Mouse (Mus musculus) embryonic facial prominence, embryonic 12.5 days (tissue): ENCODE measurements around the gene Plaur. TPM values are rescaled to one million over a fixed set of nuclear protein-coding genes. Genes with fewer than 3 reads are reported as not detected.
"Not testable (repeated sequence)": the region's sequence is repeated elsewhere in the genome, so short reads cannot be mapped to it uniquely, and the experiment has no call there.

ENCODE experiments used
- ATAC-seq: fragments of 200-750 bp; cut with Nextera tagmentation; 2 replicates; pipeline ENCODE4 v1.8.0; 2017; ENCODE audit not compliant: insufficient number of reproducible peaks, insufficient read depth, low FRiP score, low TSS enrichment
- H3K27ac ChIP-seq: fragments of 300-500 bp; sonication (generic); 2 replicates; pipeline ENCODE4 v1.5.1; 2016; ENCODE audit warnings: mild to moderate bottlenecking
- H3K27me3 ChIP-seq: fragments of 300-500 bp; sonication (generic); 2 replicates; pipeline ENCODE4 v1.6.1; 2016; ENCODE audit warnings: mild to moderate bottlenecking, moderate library complexity
- H3K36me3 ChIP-seq: fragments of 300-500 bp; sonication (generic); 2 replicates; pipeline ENCODE4 v1.6.1; 2016; ENCODE audit warnings: mild to moderate bottlenecking
- H3K4me1 ChIP-seq: fragments of 300-500 bp; sonication (generic); 2 replicates; pipeline ENCODE4 v1.6.1; 2016
- H3K4me2 ChIP-seq: fragments of 300-500 bp; sonication (generic); replicated peaks from 2 replicates; pipeline ENCODE4 v1.6.1; 2016; ENCODE audit warnings: mild to moderate bottlenecking, moderate library complexity
- H3K4me3 ChIP-seq: fragments of 300-500 bp; sonication (generic); 2 replicates; pipeline ENCODE4 v1.5.1; 2016; ENCODE audit warnings: mild to moderate bottlenecking
- H3K9ac ChIP-seq: fragments of 300-500 bp; sonication (generic); 2 replicates; pipeline ENCODE4 v1.6.1; 2016; ENCODE audit warnings: mild to moderate bottlenecking, moderate library complexity
- H3K9me3 ChIP-seq: fragments of 300-500 bp; sonication (generic); 2 replicates; pipeline ENCODE4 v1.6.1; 2016; ENCODE audit warnings: mild to moderate bottlenecking, moderate library complexity
- WGBS: fragments of 180-500 bp; shearing (Covaris S2); methylation state at CpG from one replicate; pipeline ENCODE4 v1.1.7; 2016; 5-methylcytosine and 5-hydroxymethylcytosine counted together
- polyA plus RNA-seq: library from polyadenylated mRNA; unstranded; fragments of >200 nt; fragmentation: Nextera tagmentation; extraction: Ambion mirVana; gene quantifications from 2 replicates; pipeline ENCODE4 v1.2.1, GENCODE M21; 2016

Gene Plaur
- polyA plus RNA-seq, 1 experiment from 2014 or later: 2.0 TPM

GRCm38 (mm10) chr7:24480986-24481473, 18.7 kb downstream of the Plaur start:
- peaks cover 13% of the 10 kb centered on the region for H3K4me1 ChIP-seq
- no peaks in the 10 kb centered on the region for H3K36me3 ChIP-seq
- no peaks in the 10 kb centered on the region for H3K9me3 ChIP-seq
- H3K4me2 ChIP-seq: peak overlapping the region; percentile 98
- peak overlapping the region; percentile 66 for H3K4me3 ChIP-seq
- no peak overlapping the region for H3K27ac ChIP-seq
- peaks cover 24% of the 10 kb centered on the region; the same call in 1 of the 2 replicates for H3K27me3 ChIP-seq
- ATAC-seq: peak; percentile 35; the same call in 1 of the 2 replicates
- H3K9ac ChIP-seq: peak overlapping the region; percentile 65
- WGBS: 13% methylated on average over 14 of the region's 14 CpGs

- H3K4me2 ChIP-seq: peak within 1 kb of the TSS; percentile 98
- WGBS: 2% methylated on average over 75 of the region's 83 CpGs
- H3K9ac ChIP-seq: peak within 1 kb of the TSS; percentile 65
- ATAC-seq: peak; percentile 54
- peak within 1 kb of the TSS; percentile 66 for H3K4me3 ChIP-seq
- H3K36me3 ChIP-seq: no peaks in the 10 kb centered on the region
- H3K27me3 ChIP-seq: peaks cover 24% of the 10 kb centered on the region; the same call in 1 of the 2 replicates
- H3K27ac ChIP-seq: no peak within 1 kb of the TSS; the same call in 1 of the 2 replicates
- peaks cover 17% of the 10 kb centered on the region for H3K4me1 ChIP-seq
- H3K9me3 ChIP-seq: no peaks in the 10 kb centered on the region
Observed at GRCm38 (mm10) chr7:24481474-24482207, 19.4 kb downstream of the Plaur start, which contains the start of gene Cadm4. Gene Cadm4, plus strand, starts transcription at chr7:24482023.

- Histone ChIP-seq H3K9ac (peak overlapping the region; percentile 65), H3K4me2 (peak overlapping the region; percentile 98), H3K4me3 (peak overlapping the region; percentile 66), H3K27ac (no peak overlapping the region), H3K4me1 (peaks cover 21% of the 10 kb centered on the region), H3K27me3 (peaks cover 24% of the 10 kb centered on the region; the same call in 1 of the 2 replicates), H3K36me3 (no peaks in the 10 kb centered on the region), H3K9me3 (no peaks in the 10 kb centered on the region)
- WGBS: 4% methylated on average over 17 of the region's 38 CpGs
- 0 out of 2 replicates have a peak, but pooled peaks have one; percentile 18 for ATAC-seq
Observed at GRCm38 (mm10) chr7:24482208-24483020, 20.1 kb downstream of the Plaur start.

- not testable (repeated sequence) for ATAC-seq, H3K9me3 ChIP-seq, H3K36me3 ChIP-seq, H3K27ac ChIP-seq, H3K9ac ChIP-seq
- WGBS: 51% methylated on average over 6 of the region's 6 CpGs
- H3K4me1 ChIP-seq: peaks cover 21% of the 10 kb centered on the region
- peaks cover 24% of the 10 kb centered on the region; the same call in 1 of the 2 replicates for H3K27me3 ChIP-seq
- peak overlapping the region; percentile 98 for H3K4me2 ChIP-seq
- peak overlapping the region; percentile 66; the same call in 1 of the 2 replicates for H3K4me3 ChIP-seq
Observed at GRCm38 (mm10) chr7:24483291-24483690, 21.0 kb downstream of the Plaur start.

GRCm38 (mm10) chr7:24485481-24485880, 23.2 kb downstream of the Plaur start:
- Histone ChIP-seq H3K9ac (no peak overlapping the region), H3K4me1 (peaks cover 21% of the 10 kb centered on the region), H3K9me3 (no peaks in the 10 kb centered on the region), H3K36me3 (no peaks in the 10 kb centered on the region), H3K4me3 (no peak overlapping the region), H3K27me3 (peaks cover 19% of the 10 kb centered on the region; the same call in 1 of the 2 replicates), H3K4me2 (no peak overlapping the region), H3K27ac (no peak overlapping the region)
- WGBS: 69% methylated on average over 9 of the region's 9 CpGs
- ATAC-seq: no peak

GRCm38 (mm10) chr7:24486654-24487130, 24.4 kb downstream of the Plaur start:
- no peaks in the 10 kb centered on the region for H3K36me3 ChIP-seq
- peaks cover 15% of the 10 kb centered on the region; the same call in 1 of the 2 replicates for H3K4me1 ChIP-seq
- H3K27me3 ChIP-seq: peaks cover 19% of the 10 kb centered on the region; the same call in 1 of the 2 replicates
- H3K9ac ChIP-seq: no peak overlapping the region
- 0 out of 2 replicates have a peak, but pooled peaks have one; percentile 12 for ATAC-seq
- H3K4me2 ChIP-seq: no peak overlapping the region; the same call in 1 of the 2 replicates
- 50% methylated on average over 9 of the region's 9 CpGs for WGBS
- no peak overlapping the region for H3K4me3 ChIP-seq
- H3K27ac ChIP-seq: 0 out of 2 replicates have a peak overlapping the region, but pooled peaks have one; percentile 41
- H3K9me3 ChIP-seq: no peaks in the 10 kb centered on the region

- H3K4me3 ChIP-seq: no peak overlapping the region
- no peak overlapping the region for H3K9ac ChIP-seq
- H3K4me2 ChIP-seq: no peak overlapping the region
- H3K36me3 ChIP-seq: no peaks in the 10 kb centered on the region
- no peak overlapping the region for H3K27ac ChIP-seq
- H3K27me3 ChIP-seq: peaks cover 17% of the 10 kb centered on the region; the same call in 1 of the 2 replicates
- no peaks in the 10 kb centered on the region for H3K9me3 ChIP-seq
- no peak for ATAC-seq
- H3K4me1 ChIP-seq: peaks cover 15% of the 10 kb centered on the region; the same call in 1 of the 2 replicates
- WGBS: 41% methylated on average over 3 of the region's 3 CpGs
Observed at GRCm38 (mm10) chr7:24487403-24487802, 25.1 kb downstream of the Plaur start.

GRCm38 (mm10) chr7:24488303-24488702, 26.0 kb downstream of the Plaur start:
- Histone ChIP-seq H3K9ac (no peak overlapping the region), H3K27me3 (peaks cover 10% of the 10 kb centered on the region; the same call in 1 of the 2 replicates), H3K4me2 (no peak overlapping the region), H3K4me3 (no peak overlapping the region), H3K4me1 (peaks cover 8% of the 10 kb centered on the region; the same call in 1 of the 2 replicates), H3K9me3 (no peaks in the 10 kb centered on the region), H3K27ac (no peak overlapping the region), H3K36me3 (no peaks in the 10 kb centered on the region)
- no peak for ATAC-seq
- WGBS: 88% methylated on average over 8 of the region's 8 CpGs

- Histone ChIP-seq H3K9me3 (0 out of 2 replicates have a peak, but pooled peaks cover 3% of the 10 kb centered on the region), H3K27me3 (peaks cover 43% of the 10 kb centered on the region), H3K4me3 (peak overlapping the region; percentile 34), H3K4me2 (peak overlapping the region; percentile 65), H3K4me1 (peaks cover 19% of the 10 kb centered on the region; the same call in 1 of the 2 replicates), H3K36me3 (peaks cover 8% of the 10 kb centered on the region; the same call in 1 of the 2 replicates), H3K9ac (peak overlapping the region; percentile 41; the same call in 1 of the 2 replicates), H3K27ac (no peak overlapping the region)
- no peak for ATAC-seq
- 10% methylated on average over 43 of the region's 43 CpGs for WGBS
Observed at GRCm38 (mm10) chr7:24499856-24500577, 37.7 kb downstream of the Plaur start.

- H3K4me3 ChIP-seq: no peak overlapping the region
- H3K9me3 ChIP-seq: 0 out of 2 replicates have a peak, but pooled peaks cover 3% of the 10 kb centered on the region
- ATAC-seq: no peak
- peaks cover 8% of the 10 kb centered on the region; the same call in 1 of the 2 replicates for H3K36me3 ChIP-seq
- peaks cover 43% of the 10 kb centered on the region for H3K27me3 ChIP-seq
- H3K4me1 ChIP-seq: peaks cover 27% of the 10 kb centered on the region
- H3K27ac ChIP-seq: no peak overlapping the region
- no peak overlapping the region for H3K4me2 ChIP-seq
- 28% methylated on average over 7 of the region's 7 CpGs for WGBS
- H3K9ac ChIP-seq: no peak overlapping the region
Observed at GRCm38 (mm10) chr7:24500929-24501328, 38.6 kb downstream of the Plaur start.
